Mouse (Mus musculus): ENCODE results near the gene Eif4e2. TPM values are rescaled to one million over a fixed set of nuclear protein-coding genes. Genes with fewer than 3 reads are reported as not detected.

Gene Eif4e2
- total RNA-seq, 2 experiments from 2014 or later = 92.6 to 92.8 TPM

GRCm38 (mm10) chr1:87252040-87252609 is 38.4 kb downstream of the Eif4e2 start:
- DNase-seq = no peak
- intact Hi-C loops (cut with DNase I) = no loop called here

DNA sequence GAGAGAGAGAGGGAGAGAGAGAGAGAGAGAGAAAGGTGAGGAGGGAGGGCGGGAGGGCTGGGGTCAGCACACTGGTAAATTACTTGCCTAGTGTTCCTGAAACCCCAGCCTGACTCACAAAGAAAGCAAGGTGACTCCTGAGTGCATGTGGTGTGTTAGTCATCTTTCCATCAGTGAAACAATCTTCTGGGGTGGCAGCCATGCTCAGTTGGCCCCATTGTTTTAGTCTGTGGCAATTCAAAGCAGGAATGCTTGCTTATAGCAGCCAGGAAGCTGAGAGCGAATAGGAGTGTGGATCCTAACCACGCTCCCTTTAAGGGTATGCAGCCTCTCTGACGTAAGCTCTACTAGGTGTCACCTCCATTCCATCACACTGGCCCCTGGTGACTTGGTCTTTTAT is 41.5 kb downstream of the Eif4e2 start:
- intact Hi-C loops (cut with DNase I) = no loop called here
- no peak for DNase-seq

DNA sequence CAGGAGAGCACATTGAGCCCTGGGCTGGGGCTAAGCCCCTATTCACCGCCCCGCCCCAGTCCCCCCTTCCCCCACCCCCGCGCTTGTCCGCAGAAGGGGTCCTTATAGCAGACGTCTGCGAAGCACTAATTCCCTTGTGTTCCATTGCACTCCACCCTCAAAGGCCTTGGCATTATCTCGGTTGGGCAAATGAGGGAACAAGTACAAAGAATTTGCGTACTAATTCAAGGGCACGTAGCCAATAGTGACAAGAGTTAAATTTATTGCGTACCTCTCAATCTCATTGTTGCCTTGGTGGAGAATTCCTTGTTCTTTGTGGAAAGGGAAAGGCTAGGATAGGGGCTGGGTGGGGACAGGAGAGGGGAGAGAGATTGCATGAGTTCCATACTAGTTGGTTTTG is 44.0 kb downstream of the Eif4e2 start:
- intact Hi-C loops (cut with DNase I) = no loop called here
- DNase-seq = no peak

DNA sequence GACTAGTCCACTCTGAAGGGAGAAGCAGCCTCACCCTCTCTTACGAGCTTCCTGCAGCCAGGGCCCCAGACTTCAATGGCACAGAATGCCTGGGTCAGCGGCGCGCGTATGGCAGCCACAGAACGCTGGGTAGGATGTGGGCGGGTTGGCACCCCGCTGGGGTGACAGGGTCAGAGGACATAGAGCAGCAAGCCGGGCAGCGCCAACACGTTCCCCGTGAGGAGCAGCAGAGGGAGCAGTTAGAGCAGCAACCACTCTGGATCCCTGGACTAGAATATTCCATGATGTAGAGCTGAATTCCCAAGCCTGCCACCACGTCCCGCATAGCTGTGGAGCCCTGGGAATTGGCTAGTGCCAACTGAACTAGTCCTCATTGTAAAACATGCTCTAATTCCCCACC is 44.8 kb downstream of the Eif4e2 start:
- intact Hi-C loops (cut with DNase I) = no loop called here
- peak; percentile 35 for DNase-seq

GRCm38 (mm10) chr1:87259316-87259715 is 45.6 kb downstream of the Eif4e2 start:
- intact Hi-C loops (cut with DNase I) = no loop called here
- DNase-seq = no peak

DNA sequence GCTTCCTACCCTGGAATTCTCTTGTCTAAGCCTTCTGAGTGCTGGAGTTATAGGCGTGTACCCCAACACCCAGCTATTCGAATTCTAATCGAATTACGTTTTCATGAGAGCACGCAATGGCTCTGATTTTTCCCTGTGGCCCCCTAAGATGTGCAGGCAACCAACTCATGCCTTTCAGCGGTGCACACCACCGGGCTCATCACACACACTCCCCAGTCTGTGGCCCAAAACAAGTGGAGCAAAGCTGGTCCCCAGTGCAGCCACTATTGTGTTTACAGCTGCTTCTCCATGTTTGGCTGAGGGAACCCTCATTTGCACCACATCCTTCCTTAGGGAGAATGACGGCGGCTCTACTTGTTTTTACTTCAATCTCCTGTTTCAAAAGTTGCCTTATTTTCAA is 49.5 kb downstream of the Eif4e2 start:
- no peak for DNase-seq
- intact Hi-C loops (cut with DNase I) = no loop called here

GRCm38 (mm10) chr1:87263796-87264133 is 50.1 kb downstream of the Eif4e2 start:
- DNase-seq = no peak
- intact Hi-C loops (cut with DNase I) = no loop called here

DNA sequence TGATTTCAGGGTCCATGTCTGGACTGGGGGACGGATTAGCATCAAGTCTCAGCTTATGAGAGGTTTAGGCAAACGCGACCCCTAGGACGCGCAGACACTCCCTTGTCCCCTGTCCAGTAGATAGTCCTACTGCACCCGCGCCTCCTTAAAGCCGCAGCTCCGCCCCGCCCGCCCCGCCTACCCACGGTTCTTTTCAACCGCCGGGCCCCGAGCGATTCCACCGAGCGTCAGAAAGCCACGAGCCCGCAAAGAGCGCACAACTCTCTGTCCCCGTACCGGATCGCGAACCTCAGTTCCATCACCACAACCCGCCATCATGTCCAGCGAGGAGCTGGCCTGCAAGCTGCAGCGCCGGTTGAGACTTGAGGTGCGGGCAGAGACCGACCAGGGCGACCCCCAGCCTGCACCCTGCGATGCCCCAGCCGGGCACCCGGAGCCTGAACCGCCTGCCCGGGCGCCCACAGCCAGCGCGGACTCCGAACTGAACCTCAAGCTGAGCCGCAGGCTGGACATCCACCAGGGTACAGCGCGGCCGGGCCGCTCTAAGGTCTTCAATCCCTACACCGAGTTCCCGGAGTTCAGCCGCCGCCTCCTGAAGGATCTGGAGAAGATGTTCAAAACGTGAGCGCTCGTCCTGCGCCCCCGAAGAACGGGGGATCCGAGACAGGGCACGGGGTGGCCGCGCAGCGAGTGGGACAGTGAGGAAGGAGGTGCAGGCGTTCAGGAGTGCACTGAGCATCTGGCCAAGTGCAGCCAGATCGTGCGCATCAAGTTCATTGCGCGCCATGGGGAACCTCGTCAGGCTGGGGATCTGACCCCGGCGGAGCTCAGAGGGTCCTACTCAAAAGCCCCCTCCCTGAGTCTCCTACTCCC is 50.7 kb downstream of the Eif4e2 start, which contains the start of gene Efhd1:
Gene Efhd1, plus strand, starts transcription at position 230 of the 873 bp plus-strand sequence.
- peak; percentile 59 for DNase-seq
- intact Hi-C loops (cut with DNase I) = no loop called here

GRCm38 (mm10) chr1:87265200-87265599 is 51.5 kb downstream of the Eif4e2 start:
- intact Hi-C loops (cut with DNase I) = no loop called here
- no peak for DNase-seq

DNA sequence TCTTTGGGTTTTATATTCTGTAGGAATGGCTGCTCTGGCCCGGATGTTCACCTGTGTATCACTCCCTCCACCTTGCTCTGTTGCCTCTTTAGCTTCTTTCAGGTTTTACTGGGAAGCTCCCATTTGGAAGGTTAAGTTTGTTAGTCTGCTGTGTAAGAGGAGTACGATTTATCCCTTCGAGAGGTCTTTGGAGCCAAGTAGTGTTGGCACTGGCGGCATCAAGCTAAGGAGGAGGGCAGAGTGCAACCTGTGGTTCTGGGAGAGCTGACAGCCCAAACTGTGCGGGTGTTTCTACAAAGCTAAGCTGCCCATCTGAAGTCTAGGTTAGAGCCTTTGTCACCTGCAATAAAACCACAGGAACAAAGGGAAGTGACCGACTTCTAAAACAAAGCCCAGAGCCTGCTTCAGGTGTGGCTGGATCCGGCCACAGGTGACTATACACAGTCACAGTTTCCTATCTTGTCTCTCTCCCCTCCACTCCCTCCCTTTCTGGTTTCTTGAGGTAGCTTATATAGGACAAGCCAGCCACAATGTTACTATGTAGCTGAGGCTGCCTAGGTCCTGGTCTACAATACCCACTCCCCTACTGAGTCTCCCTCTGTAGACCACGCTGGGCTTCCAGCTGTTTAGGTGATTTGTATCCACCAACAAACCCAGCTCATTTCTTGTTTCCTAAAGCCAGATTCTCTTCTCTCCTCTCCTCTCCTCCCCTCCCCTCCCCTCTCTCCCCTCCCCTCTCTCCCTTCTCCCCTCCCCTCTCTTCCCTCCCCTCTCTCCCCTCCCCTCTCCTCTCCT is 52.8 kb downstream of the Eif4e2 start:
- intact Hi-C loops (cut with DNase I) = no loop called here

GRCm38 (mm10) chr1:87270204-87270603 is 56.5 kb downstream of the Eif4e2 start:
- intact Hi-C loops (cut with DNase I) = no loop called here
- peak; percentile 45 for DNase-seq

More for the DNA sequence above, 52.8 kb downstream of the Eif4e2 start:
- no peak for DNase-seq

DNA sequence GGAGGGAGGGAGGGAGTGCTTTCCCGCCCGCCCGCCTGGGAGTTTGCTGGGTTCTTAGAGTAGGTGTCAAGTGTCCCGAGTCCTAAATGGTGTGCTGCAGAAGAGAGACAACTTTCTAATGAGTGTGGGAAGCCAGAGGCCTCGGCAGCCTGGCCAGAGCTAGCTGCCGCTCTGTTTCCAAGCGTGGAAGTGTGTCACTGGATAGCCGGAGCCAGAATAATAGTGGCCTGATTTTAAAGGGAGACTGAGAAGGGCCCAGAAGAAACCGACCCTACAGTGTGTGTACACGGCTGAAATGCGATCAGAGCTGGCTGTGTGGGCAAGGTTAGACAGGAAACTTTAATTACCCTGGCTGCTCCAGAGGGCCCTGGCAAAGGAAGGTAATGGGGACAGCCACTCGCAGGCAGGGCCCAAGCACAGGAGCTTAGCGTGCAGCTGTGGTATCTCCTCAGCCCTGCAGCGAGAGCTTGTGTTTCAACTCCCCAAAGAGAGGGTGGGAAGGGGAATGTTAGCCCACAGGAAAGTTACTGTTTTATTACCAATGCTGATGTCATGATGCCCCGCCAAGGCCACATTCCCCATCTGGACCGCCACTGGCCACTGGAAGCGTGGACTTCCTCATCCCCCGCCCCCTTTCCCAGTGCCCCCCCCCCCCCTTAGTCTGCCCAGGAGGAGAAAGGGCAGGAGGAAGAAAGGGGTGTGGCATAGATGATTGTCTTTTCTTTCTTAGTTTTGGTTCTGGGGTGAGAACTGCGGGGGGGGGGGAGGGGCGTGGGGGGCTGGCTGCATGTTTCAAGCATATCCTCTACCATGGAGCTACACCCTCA is 57.1 kb downstream of the Eif4e2 start:
- intact Hi-C loops (cut with DNase I) = no loop called here
- peak; percentile 7 for DNase-seq

GRCm38 (mm10) chr1:87271596-87271995 is 57.9 kb downstream of the Eif4e2 start:
- intact Hi-C loops (cut with DNase I) = no loop called here
- DNase-seq = no peak

GRCm38 (mm10) chr1:87272462-87272861 is 58.7 kb downstream of the Eif4e2 start:
- intact Hi-C loops (cut with DNase I) = no loop called here
- no peak for DNase-seq

GRCm38 (mm10) chr1:87273514-87273942 is 59.8 kb downstream of the Eif4e2 start:
- peak; percentile 83 for DNase-seq
- intact Hi-C loops (cut with DNase I) = no loop called here

DNA sequence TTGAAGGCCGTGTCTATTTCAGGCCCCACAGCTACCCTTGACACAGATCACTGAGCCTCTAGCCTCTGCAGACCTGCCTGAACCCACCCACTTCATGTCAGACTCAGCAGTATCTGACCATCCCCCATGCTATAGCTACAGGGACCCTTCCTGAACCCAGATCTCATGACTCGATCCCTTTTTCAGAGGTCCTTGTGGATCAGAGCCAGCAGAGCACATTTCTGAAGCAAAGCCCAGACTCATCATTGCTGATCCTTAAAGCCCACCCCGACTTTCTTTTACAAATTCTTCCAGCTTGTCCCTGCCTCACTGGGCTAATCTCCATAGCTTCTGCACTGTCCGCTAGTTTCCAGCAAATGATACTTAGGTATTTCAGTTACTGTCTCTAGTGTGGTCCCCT is 60.4 kb downstream of the Eif4e2 start:
- peak; percentile 39 for DNase-seq
- intact Hi-C loops (cut with DNase I) = no loop called here

DNA sequence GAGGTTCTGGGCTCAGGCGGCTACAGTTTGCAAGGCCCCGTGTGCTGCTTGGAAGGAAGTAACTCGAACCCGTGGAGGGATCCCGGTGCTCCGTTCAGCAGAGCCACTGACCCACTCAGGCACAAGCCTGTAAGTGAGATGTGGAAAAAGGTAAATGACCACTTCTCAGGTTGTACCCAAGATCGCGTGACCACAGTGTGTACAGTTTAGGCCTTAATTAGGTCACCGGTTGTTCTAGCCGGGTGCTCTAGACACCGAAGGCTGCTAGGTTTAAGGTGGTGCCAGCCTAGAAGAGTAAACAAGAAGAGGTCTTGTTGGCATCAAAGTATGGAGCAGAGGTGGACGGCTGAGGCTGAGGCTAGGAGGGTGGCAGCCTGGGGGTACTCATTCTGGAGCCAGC is 61.4 kb downstream of the Eif4e2 start:
- intact Hi-C loops (cut with DNase I) = no loop called here
- DNase-seq = no peak

DNA sequence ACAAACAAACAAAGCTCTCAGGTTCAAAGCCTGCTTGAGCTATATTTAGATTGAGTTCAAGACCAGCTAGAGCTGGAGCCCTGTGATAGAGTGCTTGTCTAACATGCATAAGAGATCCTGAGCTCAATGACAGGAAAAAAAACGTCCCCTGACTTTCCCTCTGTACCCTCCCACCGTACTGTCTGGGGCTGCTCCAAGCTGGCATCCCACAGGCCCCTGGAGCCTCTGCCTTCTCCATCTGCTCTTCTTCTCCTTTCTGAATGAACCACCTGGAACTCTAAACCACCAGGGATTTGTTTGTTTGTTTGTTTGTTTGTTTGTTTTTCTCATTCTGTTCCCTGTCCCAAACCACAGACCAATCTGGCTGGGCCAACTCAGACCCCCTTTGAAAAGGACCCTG is 62.3 kb downstream of the Eif4e2 start:
- no peak for DNase-seq
- intact Hi-C loops (cut with DNase I) = no loop called here

- intact Hi-C loops (cut with DNase I) = no loop called here
- DNase-seq = no peak
These were observed 66.6 kb downstream of the Eif4e2 start for GRCm38 (mm10) chr1:87280281-87280680.

DNA sequence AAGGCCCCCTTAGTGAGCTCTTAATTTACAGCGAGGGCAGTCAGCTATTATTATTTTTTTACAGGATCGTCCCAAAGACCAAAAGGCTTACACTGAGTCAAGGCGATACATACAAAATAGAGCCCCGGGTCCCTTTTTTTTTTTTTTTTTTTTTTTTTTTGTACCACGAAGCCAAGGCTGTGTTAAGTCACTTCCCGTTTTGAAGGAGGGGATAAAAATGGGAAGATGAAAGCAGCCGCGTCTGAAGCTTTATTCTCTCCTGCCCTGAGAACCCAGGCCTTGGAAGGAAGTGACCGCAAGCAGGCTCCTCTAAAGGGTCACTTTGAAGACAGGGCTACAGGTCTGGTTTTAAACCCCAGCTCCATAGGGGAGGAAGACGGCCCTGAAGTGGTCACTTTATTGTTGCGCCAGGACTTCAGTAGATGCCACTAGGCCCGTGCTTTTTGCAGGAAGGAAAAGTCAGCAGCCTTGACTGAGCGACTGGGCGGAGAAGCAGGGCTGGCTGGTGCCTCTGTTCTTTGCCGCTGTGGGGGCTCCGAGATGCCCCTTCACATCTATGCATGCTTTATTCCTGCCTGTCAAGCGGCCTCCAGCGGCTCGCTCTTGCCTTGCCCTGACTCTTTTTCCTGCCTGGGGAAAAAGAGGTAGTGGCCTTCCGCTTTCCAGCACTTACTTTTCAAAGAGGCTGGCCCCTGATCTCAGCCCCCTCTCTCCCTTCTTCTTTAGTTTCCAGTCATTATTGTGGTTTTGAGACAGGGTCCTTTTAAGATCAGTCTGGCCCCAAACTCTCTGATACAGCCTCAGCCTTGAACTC is 68.1 kb downstream of the Eif4e2 start:
- peak; percentile 17 for DNase-seq
- intact Hi-C loops (cut with DNase I) = no loop called here
